Mouse (Mus musculus): ENCODE results near the gene Slc4a8. TPM values are rescaled to one million over a fixed set of nuclear protein-coding genes. Genes with fewer than 3 reads are reported as not detected.

Slc4a8 gene
- total RNA-seq, 2 experiments from 2014 or later: 3.9 to 6.1 TPM

Other genes starting within 250 kb of the Slc4a8 start
- gene Tfcp2, start 209.7 kb upstream of the Slc4a8 start, total RNA-seq (2021): 10 to 100 TPM; 16.6 to 17.6 TPM
- gene Pou6f1, start 161.8 kb upstream of the Slc4a8 start, total RNA-seq (2021): 10 to 100 TPM; 13.1 to 16.4 TPM
- gene Dazap2, start 146.4 kb upstream of the Slc4a8 start, total RNA-seq (2021): 100 to 1,000 TPM; 169 to 241 TPM
- gene Smagp, start 124.8 kb upstream of the Slc4a8 start, total RNA-seq (2021): 10 to 100 TPM; 41.3 to 51.6 TPM
- gene Bin2, start 92.2 kb upstream of the Slc4a8 start, total RNA-seq (2021): 1 to 10 TPM; 1.8 to 4.3 TPM
- gene Cela1, start 73.8 kb upstream of the Slc4a8 start, total RNA-seq (2021): 10 to 100 TPM; 46.7 to 87.1 TPM
- gene Galnt6, start 32.4 kb upstream of the Slc4a8 start, total RNA-seq (2021): 1 to 10 TPM; 4.2 to 5.6 TPM
- 1 to 10 TPM; 2.8 to 3.6 TPM for gene Scn8a, start 108.1 kb downstream of the Slc4a8 start, total RNA-seq (2021)

Data from adrenal gland, adult 18-20 months (tissue).